Mouse (Mus musculus) liver, postnatal 0 days (tissue): ENCODE results near the gene Rassf8.

Experiments used
- CTCF ChIP-seq: sonication (generic); IDR thresholded peaks from 2 replicates; pipeline ENCODE4 v1.5.1; 2016; ENCODE audit warnings: antibody characterized with exemption, low read depth
- EP300 ChIP-seq: IDR thresholded peaks from 2 replicates; pipeline ENCODE4 v1.6.1; 2016; ENCODE audit warnings: antibody characterized with exemption, low read depth, mild to moderate bottlenecking

DNA sequence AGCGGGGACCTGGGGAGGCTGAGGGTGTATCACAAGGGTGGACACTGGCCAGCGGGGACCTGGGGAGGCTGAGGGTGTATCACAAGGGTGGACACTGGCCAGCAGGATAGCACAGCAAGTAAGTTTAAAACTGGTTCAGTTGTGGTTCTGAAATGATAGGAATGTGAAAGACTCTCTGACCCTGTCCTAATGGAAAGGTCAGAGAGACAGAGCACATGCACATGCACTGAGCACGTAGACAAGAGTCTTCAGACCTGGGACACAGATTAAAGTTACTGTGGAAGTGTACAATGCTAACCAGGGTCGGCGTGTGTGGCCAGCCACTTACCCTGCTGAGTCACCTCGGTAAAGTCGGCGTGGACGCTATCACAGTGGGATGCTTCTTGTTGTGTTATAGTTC lies 61.4 kb downstream of the Rassf8 start:
- no peak for TF ChIP-seq CTCF
- TF ChIP-seq EP300, result no peak
